Mouse (Mus musculus) C2C12 (cell line): ENCODE results near the gene Rab13.

Experiments
- CTCF ChIP-seq: IDR thresholded peaks from one replicate; pipeline ENCODE4 v1.5.1; 2011; ENCODE audit not compliant: control insufficient read depth, insufficient read depth, insufficient read length
- MYOD1 ChIP-seq: IDR thresholded peaks from one replicate; pipeline ENCODE4 v1.6.1; 2011; ENCODE audit warnings: low read depth; ENCODE audit not compliant: control insufficient read depth, insufficient read length

DNA sequence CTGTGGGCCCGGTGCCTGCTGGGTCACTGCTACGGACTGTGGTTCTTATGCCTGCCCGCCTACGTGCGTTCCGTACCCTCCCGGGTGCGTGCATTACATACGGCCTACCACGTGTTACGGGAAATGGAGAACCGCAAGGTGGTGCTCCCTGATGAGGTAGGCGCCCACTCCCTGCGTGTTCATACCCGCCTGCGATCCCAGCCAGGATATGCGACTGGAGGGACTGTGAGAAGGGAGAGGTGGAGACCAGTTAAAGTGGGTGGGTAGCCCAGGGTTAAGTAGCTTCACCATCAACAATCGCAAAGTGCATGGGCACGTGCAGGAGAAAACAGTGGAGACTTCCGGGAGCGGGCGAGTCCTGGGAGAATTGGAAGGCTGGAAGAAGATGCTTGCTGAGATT is 60.4 kb downstream of the Rab13 start:
- no peak for TF ChIP-seq MYOD1
- TF ChIP-seq CTCF, result no peak
